ENCODE assay signal across 11 mouse cellular contexts in genomic region chr11:81965653-81966625, GRCm38 (mm10). TPM values are rescaled to one million over a fixed set of nuclear protein-coding genes. Genes with fewer than 3 reads are reported as not detected.
DNase-seq lines count a peak whose midpoint lies in the region; ATAC-seq lines count a peak whose summit lies in the region.
"Had no signal": no experiment of that assay in that cellular context is flagged by ENCODE, and none has a peak within 500 bp of the region (broad histone marks: within the 10 kb centered on the region; RNA-seq: fewer than 3 reads in every experiment).

No protein-coding gene starts in this region.

- no peak for ATAC-seq in forebrain, embryonic 12.5 days (ENCODE audit: low FRiP score)
- ATAC-seq in neural tube, embryonic 14.5 days (ENCODE audit: low read depth) = no peak; the same call in 1 of the 2 replicates
- no peak for ATAC-seq in kidney, embryonic 16.5 days (ENCODE audit: low FRiP score, low TSS enrichment)

- no peak overlapping the region for H3K9ac ChIP-seq in forebrain, embryonic 12.5 days
- H3K9ac ChIP-seq in neural tube, embryonic 14.5 days (replicated peaks; ENCODE audit: low read depth, low read length) = peak overlapping the region; percentile 22
- H3K9ac ChIP-seq in kidney, embryonic 16.5 days (replicated peaks; ENCODE audit: low read length) = no peak overlapping the region

- H3K4me2 ChIP-seq in forebrain, embryonic 12.5 days = peak overlapping the region; percentile 30
- peak overlapping the region; percentile 78 for H3K4me2 ChIP-seq in neural tube, embryonic 14.5 days (ENCODE audit: low read depth, low read length)
- no peak overlapping the region for H3K4me2 ChIP-seq in kidney, embryonic 16.5 days (replicated peaks; ENCODE audit: low read depth, low read length)
- H3K4me2 ChIP-seq: liver, embryonic 11.5 days had no signal

- peak overlapping the region; percentile 56; the same call in 1 of the 2 replicates for H3K27ac ChIP-seq in forebrain, embryonic 12.5 days
- H3K27ac ChIP-seq in forebrain, embryonic 10.5 days = no peak overlapping the region
- H3K27ac ChIP-seq in neural tube, embryonic 14.5 days (ENCODE audit: low read depth, low read length) = 0 out of 2 replicates have a peak overlapping the region, but pooled peaks have one; percentile 22
- no peak overlapping the region for H3K27ac ChIP-seq in kidney, embryonic 16.5 days (ENCODE audit: low read length)

- no peaks in the 10 kb centered on the region for H3K9me3 ChIP-seq in forebrain, embryonic 12.5 days
- H3K9me3 ChIP-seq in forebrain, embryonic 10.5 days = no peaks in the 10 kb centered on the region
- H3K9me3 ChIP-seq in neural tube, embryonic 14.5 days (ENCODE audit: control insufficient read depth, low read length) = no peaks in the 10 kb centered on the region
- no peaks in the 10 kb centered on the region for H3K9me3 ChIP-seq in kidney, embryonic 16.5 days (ENCODE audit: low read length)

- DNase-seq in forebrain, embryonic 10.5 days (ENCODE audit: extremely low spot score, low spot score) = no peak
- peak; percentile 40 to 53 for DNase-seq in left cerebral cortex, postnatal 25 days (ENCODE audit: low spot score in 2 of 2)
- DNase-seq in left cerebral cortex, adult 8-10 months (ENCODE audit: low spot score in 2 of 2) = no peak
- peak; percentile 24 for DNase-seq in left cerebral cortex, postnatal 4 days
- DNase-seq in gastrocnemius, postnatal 10 days = no peak
- DNase-seq: heart, postnatal 36 days; thymus, postnatal 14 days had no signal

- intact Hi-C loops in left cerebral cortex, postnatal 25 days (cut with DNase I) = loop anchor here (5.0 kb wide), 2 partner anchors 164 to 329 kb away; no protein-coding TSS in a partner anchor
- intact Hi-C loops in left cerebral cortex, postnatal 4 days (cut with DNase I) = loop anchor here (10.0 kb wide), 1 partner anchor 191 kb away; no protein-coding TSS in a partner anchor

- H3K4me3 ChIP-seq in forebrain, embryonic 12.5 days (replicated peaks) = no peak overlapping the region
- no peak overlapping the region for H3K4me3 ChIP-seq in forebrain, embryonic 10.5 days
- peak overlapping the region; percentile 17 for H3K4me3 ChIP-seq in neural tube, embryonic 14.5 days (ENCODE audit: low read depth, low read length)
- H3K4me3 ChIP-seq in kidney, embryonic 16.5 days (ENCODE audit: low read length) = no peak overlapping the region

- 48% methylated on average over 11 of the region's 11 CpGs for WGBS in forebrain, embryonic 12.5 days
- 66% methylated on average over 11 of the region's 11 CpGs for WGBS in forebrain, embryonic 10.5 days
- 40% methylated on average over 11 of the region's 11 CpGs for WGBS in neural tube, embryonic 14.5 days
- 67% methylated on average over 11 of the region's 11 CpGs for WGBS in kidney, embryonic 16.5 days

- H3K4me1 ChIP-seq in forebrain, embryonic 12.5 days = peaks cover 42% of the 10 kb centered on the region
- H3K4me1 ChIP-seq in forebrain, embryonic 10.5 days = peaks cover 44% of the 10 kb centered on the region
- H3K4me1 ChIP-seq in neural tube, embryonic 14.5 days (ENCODE audit: control insufficient read depth, insufficient read depth, low read length) = peaks cover 20% of the 10 kb centered on the region
- H3K4me1 ChIP-seq in kidney, embryonic 16.5 days (ENCODE audit: insufficient read depth, low read length) = no peaks in the 10 kb centered on the region

- H3K27me3 ChIP-seq in forebrain, embryonic 12.5 days = peaks cover 55% of the 10 kb centered on the region
- H3K27me3 ChIP-seq in forebrain, embryonic 10.5 days (ENCODE audit: poor library complexity, severe bottlenecking) = peaks cover 61% of the 10 kb centered on the region
- peaks cover 5% of the 10 kb centered on the region; the same call in 1 of the 2 replicates for H3K27me3 ChIP-seq in neural tube, embryonic 14.5 days (ENCODE audit: control insufficient read depth, insufficient read depth, low read length)
- peaks cover 41% of the 10 kb centered on the region for H3K27me3 ChIP-seq in kidney, embryonic 16.5 days (ENCODE audit: insufficient read depth, low read length)

- H3K36me3 ChIP-seq in forebrain, embryonic 12.5 days (replicated peaks) = no peaks in the 10 kb centered on the region
- H3K36me3 ChIP-seq in forebrain, embryonic 10.5 days (replicated peaks) = no peaks in the 10 kb centered on the region
- H3K36me3 ChIP-seq in neural tube, embryonic 14.5 days (ENCODE audit: control insufficient read depth, insufficient read depth, low read length) = no peaks in the 10 kb centered on the region
- H3K36me3 ChIP-seq in kidney, embryonic 16.5 days (ENCODE audit: insufficient read depth, low read length) = no peaks in the 10 kb centered on the region

RNA-seq across cellular contexts. Expression of gene Asic2, which starts 2.3 kb away (rescaled TPM):
- polyA plus RNA-seq in forebrain, embryonic 12.5 days (2016; fragmentation: Nextera tagmentation; extraction: Ambion mirVana) = 3.2 and 3.3 TPM in 2 replicates
- 0.43 and 0.51 TPM in 2 replicates for polyA plus RNA-seq in forebrain, embryonic 10.5 days (2016; fragmentation: Nextera tagmentation; extraction: Ambion mirVana)
- 10 to 100 TPM; 78.0 to 80.2 TPM for total RNA-seq in left cerebral cortex, postnatal 25 days (2021)
- 10 to 100 TPM; 60.0 to 62.0 (median 60.9) TPM for total RNA-seq in left cerebral cortex, adult 8-10 months (2022)
- 10 to 100 TPM; 52.8 to 57.6 TPM for total RNA-seq in left cerebral cortex, postnatal 4 days (2021)
- polyA plus RNA-seq in neural tube, embryonic 14.5 days (2014; fragmentation: Nextera tagmentation; extraction: Ambion mirVana) = 12.3 and 16.2 TPM in 2 replicates
- total RNA-seq in gastrocnemius, postnatal 10 days (2021) = under 1 TPM; 0.21 to 0.23 TPM
- 2.8 and 3.6 TPM in 2 replicates for polyA plus RNA-seq in kidney, embryonic 16.5 days (2015; fragmentation: Nextera tagmentation; extraction: Ambion mirVana)
- total RNA-seq: heart, postnatal 36 days had no signal

Comparison
In these comparisons a context has a peak if more than half of its experiments do, and no peak if none do; other contexts are left out.
1. H3K27ac ChIP-seq: peak in forebrain, embryonic 12.5 days (single experiment) and neural tube, embryonic 14.5 days (single experiment); none in forebrain, embryonic 10.5 days (single experiment) and kidney, embryonic 16.5 days (single experiment).
2. DNase-seq: peak in left cerebral cortex, postnatal 25 days (2 of 2) and left cerebral cortex, postnatal 4 days (single experiment); none in forebrain, embryonic 10.5 days (single experiment), left cerebral cortex, adult 8-10 months (0 of 2) and gastrocnemius, postnatal 10 days (single experiment).
3. RNA of gene Asic2, which starts 2.3 kb away (total RNA-seq): 78.0 to 80.2 TPM in left cerebral cortex, postnatal 25 days, 60.0 to 62.0 TPM in left cerebral cortex, adult 8-10 months and 52.8 to 57.6 TPM in left cerebral cortex, postnatal 4 days; 0.21 to 0.23 TPM in gastrocnemius, postnatal 10 days; every median in the first group is over 10 times any median in the second.